Mouse (Mus musculus): ENCODE data around the gene Rnf8. TPM values are rescaled to one million over a fixed set of nuclear protein-coding genes. Genes with fewer than 3 reads are reported as not detected.

The Rnf8 gene
- polyA plus RNA-seq, 1 experiment, result 59.1 TPM

GRCm38 (mm10) chr17:29585446-29585845, 29.1 kb upstream of the Rnf8 start:
- Histone ChIP-seq H3K4me1 (ENCODE audit: control insufficient read depth, insufficient read depth, low read length) (no peaks in the 10 kb centered on the region), H3K27ac (ENCODE audit: control insufficient read depth, insufficient read depth, low read depth, low read length, poor library complexity) (no peak overlapping the region), H3K4me3 (replicated peaks; ENCODE audit: control insufficient read depth, low read depth, low read length) (no peak overlapping the region)
- 8% methylated on average over 6 of the region's 6 CpGs for WGBS
- TF ChIP-seq POLR2A (IDR thresholded peaks at IDR 0.05; ENCODE audit: borderline replicate concordance, control insufficient read depth, low read depth, low read length) (no peak), CTCF (IDR thresholded peaks at IDR 0.05; ENCODE audit: control insufficient read depth, insufficient read depth, low read length) (no peak)

GRCm38 (mm10) chr17:29586921-29587320, 27.7 kb upstream of the Rnf8 start:
- H3K27ac ChIP-seq (ENCODE audit: control insufficient read depth, insufficient read depth, low read depth, low read length, poor library complexity), result no peak overlapping the region
- WGBS, result 92% methylated on average over 9 of the region's 9 CpGs
- TF ChIP-seq CTCF (IDR thresholded peaks at IDR 0.05; ENCODE audit: control insufficient read depth, insufficient read depth, low read length) (no peak), POLR2A (IDR thresholded peaks at IDR 0.05; ENCODE audit: borderline replicate concordance, control insufficient read depth, low read depth, low read length) (no peak)
- H3K4me3 ChIP-seq (replicated peaks; ENCODE audit: control insufficient read depth, low read depth, low read length), result no peak overlapping the region
- no peaks in the 10 kb centered on the region for H3K4me1 ChIP-seq (ENCODE audit: control insufficient read depth, insufficient read depth, low read length)

GRCm38 (mm10) chr17:29589221-29589898, 25.2 kb upstream of the Rnf8 start:
- TF ChIP-seq CTCF (IDR thresholded peaks at IDR 0.05; ENCODE audit: control insufficient read depth, insufficient read depth, low read length) (no peak), POLR2A (IDR thresholded peaks at IDR 0.05; ENCODE audit: borderline replicate concordance, control insufficient read depth, low read depth, low read length) (no peak)
- WGBS, result 79% methylated on average over 11 of the region's 11 CpGs
- no peak overlapping the region for H3K4me3 ChIP-seq (replicated peaks; ENCODE audit: control insufficient read depth, low read depth, low read length)
- no peak overlapping the region for H3K27ac ChIP-seq (ENCODE audit: control insufficient read depth, insufficient read depth, low read depth, low read length, poor library complexity)
- H3K4me1 ChIP-seq (ENCODE audit: control insufficient read depth, insufficient read depth, low read length), result no peaks in the 10 kb centered on the region

- 88% methylated on average over 15 of the region's 15 CpGs for WGBS
These were observed 18.5 kb upstream of the Rnf8 start for GRCm38 (mm10) chr17:29595891-29596770.

GRCm38 (mm10) chr17:29596771-29597132, 17.8 kb upstream of the Rnf8 start:
- Histone ChIP-seq H3K27ac (ENCODE audit: control insufficient read depth, insufficient read depth, low read depth, low read length, poor library complexity) (no peak overlapping the region), H3K4me1 (ENCODE audit: control insufficient read depth, insufficient read depth, low read length) (no peaks in the 10 kb centered on the region), H3K4me3 (replicated peaks; ENCODE audit: control insufficient read depth, low read depth, low read length) (no peak overlapping the region)
- TF ChIP-seq POLR2A (IDR thresholded peaks at IDR 0.05; ENCODE audit: borderline replicate concordance, control insufficient read depth, low read depth, low read length) (no peak), CTCF (IDR thresholded peaks at IDR 0.05; ENCODE audit: control insufficient read depth, insufficient read depth, low read length) (no peak)
- 89% methylated on average over 13 of the region's 13 CpGs for WGBS

More at GRCm38 (mm10) chr17:29595891-29596770, 18.5 kb upstream of the Rnf8 start:
- TF ChIP-seq CTCF (IDR thresholded peaks at IDR 0.05; ENCODE audit: control insufficient read depth, insufficient read depth, low read length) (no peak), POLR2A (IDR thresholded peaks at IDR 0.05; ENCODE audit: borderline replicate concordance, control insufficient read depth, low read depth, low read length) (no peak)
- Histone ChIP-seq H3K4me3 (replicated peaks; ENCODE audit: control insufficient read depth, low read depth, low read length) (no peak overlapping the region), H3K4me1 (ENCODE audit: control insufficient read depth, insufficient read depth, low read length) (no peaks in the 10 kb centered on the region), H3K27ac (ENCODE audit: control insufficient read depth, insufficient read depth, low read depth, low read length, poor library complexity) (no peak overlapping the region)

- 94% methylated on average over 14 of the region's 14 CpGs for WGBS
- no peak for TF ChIP-seq CTCF (IDR thresholded peaks at IDR 0.05; ENCODE audit: control insufficient read depth, insufficient read depth, low read length)
- no peak for TF ChIP-seq POLR2A (IDR thresholded peaks at IDR 0.05; ENCODE audit: borderline replicate concordance, control insufficient read depth, low read depth, low read length)
These were observed 15.5 kb upstream of the Rnf8 start for GRCm38 (mm10) chr17:29599051-29599450.

GRCm38 (mm10) chr17:29599537-29599936, 15.1 kb upstream of the Rnf8 start:
- no peak for TF ChIP-seq POLR2A (IDR thresholded peaks at IDR 0.05; ENCODE audit: borderline replicate concordance, control insufficient read depth, low read depth, low read length)
- no peak for TF ChIP-seq CTCF (IDR thresholded peaks at IDR 0.05; ENCODE audit: control insufficient read depth, insufficient read depth, low read length)
- Histone ChIP-seq H3K27ac (ENCODE audit: control insufficient read depth, insufficient read depth, low read depth, low read length, poor library complexity) (no peak overlapping the region), H3K4me1 (ENCODE audit: control insufficient read depth, insufficient read depth, low read length) (no peaks in the 10 kb centered on the region), H3K4me3 (replicated peaks; ENCODE audit: control insufficient read depth, low read depth, low read length) (no peak overlapping the region)
- WGBS, result 90% methylated on average over 8 of the region's 8 CpGs

More at GRCm38 (mm10) chr17:29599051-29599450, 15.5 kb upstream of the Rnf8 start:
- Histone ChIP-seq H3K4me1 (ENCODE audit: control insufficient read depth, insufficient read depth, low read length) (no peaks in the 10 kb centered on the region), H3K27ac (ENCODE audit: control insufficient read depth, insufficient read depth, low read depth, low read length, poor library complexity) (no peak overlapping the region), H3K4me3 (replicated peaks; ENCODE audit: control insufficient read depth, low read depth, low read length) (no peak overlapping the region)

GRCm38 (mm10) chr17:29601391-29601790, 13.2 kb upstream of the Rnf8 start:
- WGBS, result 49% methylated on average over 4 of the region's 4 CpGs
- Histone ChIP-seq H3K27ac (ENCODE audit: control insufficient read depth, insufficient read depth, low read depth, low read length, poor library complexity) (no peak overlapping the region), H3K4me3 (replicated peaks; ENCODE audit: control insufficient read depth, low read depth, low read length) (no peak overlapping the region), H3K4me1 (ENCODE audit: control insufficient read depth, insufficient read depth, low read length) (no peaks in the 10 kb centered on the region)
- TF ChIP-seq CTCF (IDR thresholded peaks at IDR 0.05; ENCODE audit: control insufficient read depth, insufficient read depth, low read length), result no peak

Measured in bone marrow, adult 2 months (tissue).